Mouse (Mus musculus) forebrain, embryonic 12.5 days (tissue): ENCODE measurements around the gene Atg7. TPM values are rescaled to one million over a fixed set of nuclear protein-coding genes. Genes with fewer than 3 reads are reported as not detected.

Experiments
- ATAC-seq: fragments of 200-750 bp; cut with Nextera tagmentation; 2 replicates; pipeline ENCODE4 v1.8.0; 2017; ENCODE audit warnings: moderate TSS enrichment; ENCODE audit not compliant: low FRiP score
- H3K27ac ChIP-seq: fragments of 300-500 bp; sonication (generic); 2 replicates; pipeline ENCODE4 v1.5.1; 2016; ENCODE audit warnings: mild to moderate bottlenecking
- H3K27me3 ChIP-seq: fragments of 300-500 bp; sonication (generic); 2 replicates; pipeline ENCODE4 v1.6.1; 2016; ENCODE audit warnings: mild to moderate bottlenecking
- H3K36me3 ChIP-seq: fragments of 300-500 bp; sonication (generic); replicated peaks from 2 replicates; pipeline ENCODE4 v1.6.1; 2016; ENCODE audit warnings: mild to moderate bottlenecking
- H3K4me1 ChIP-seq: fragments of 300-500 bp; sonication (generic); 2 replicates; pipeline ENCODE4 v1.6.1; 2016
- H3K4me2 ChIP-seq: fragments of 300-500 bp; sonication (generic); 2 replicates; pipeline ENCODE4 v1.6.1; 2016; ENCODE audit warnings: mild to moderate bottlenecking, moderate library complexity
- H3K4me3 ChIP-seq: fragments of 300-500 bp; sonication (generic); replicated peaks from 2 replicates; pipeline ENCODE4 v1.5.1; 2016; ENCODE audit warnings: mild to moderate bottlenecking
- H3K9ac ChIP-seq: fragments of 300-500 bp; sonication (generic); 2 replicates; pipeline ENCODE4 v1.6.1; 2016; ENCODE audit warnings: mild to moderate bottlenecking
- H3K9me3 ChIP-seq: fragments of 300-500 bp; sonication (generic); 2 replicates; pipeline ENCODE4 v1.6.1; 2016
- WGBS: fragments of 180-500 bp; shearing (Covaris S2); methylation state at CpG from one replicate; pipeline ENCODE4 v1.1.7; 2016; 5-methylcytosine and 5-hydroxymethylcytosine counted together
- polyA plus RNA-seq: library from polyadenylated mRNA; unstranded; fragments of >200 nt; fragmentation: Nextera tagmentation; extraction: Ambion mirVana; gene quantifications from 2 replicates; pipeline ENCODE4 v1.2.1, GENCODE M21; 2016

Atg7 gene
- polyA plus RNA-seq, 1 experiment from 2014 or later = 19.9 TPM

DNA sequence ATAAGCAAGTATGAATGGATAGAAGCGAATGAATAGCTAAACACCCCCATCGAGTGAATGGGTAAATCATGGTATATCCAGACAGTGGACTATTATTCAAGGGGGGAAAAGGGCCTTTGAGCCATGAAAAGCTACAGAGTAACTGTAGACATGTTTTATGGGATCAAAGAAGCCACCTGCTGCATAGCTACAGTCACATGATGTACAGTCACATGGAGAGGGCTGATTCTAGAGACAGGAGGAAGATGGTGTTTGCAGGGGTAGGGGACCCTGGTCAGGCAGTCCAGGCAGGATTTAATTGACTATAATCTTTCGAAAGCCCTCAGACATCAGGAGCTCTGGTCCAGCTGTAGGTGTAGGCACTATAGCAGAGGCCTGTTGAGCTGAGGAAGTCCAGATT is 193.5 kb downstream of the Atg7 start:
- no peaks in the 10 kb centered on the region for H3K36me3 ChIP-seq
- WGBS = 79% methylated on average over 3 of the region's 3 CpGs
- H3K4me2 ChIP-seq = no peak overlapping the region
- H3K9ac ChIP-seq = no peak overlapping the region
- no peaks in the 10 kb centered on the region for H3K27me3 ChIP-seq
- no peaks in the 10 kb centered on the region for H3K9me3 ChIP-seq
- ATAC-seq = no peak
- peaks cover 30% of the 10 kb centered on the region for H3K4me1 ChIP-seq
- no peak overlapping the region; the same call in 1 of the 2 replicates for H3K27ac ChIP-seq
- no peak overlapping the region for H3K4me3 ChIP-seq

DNA sequence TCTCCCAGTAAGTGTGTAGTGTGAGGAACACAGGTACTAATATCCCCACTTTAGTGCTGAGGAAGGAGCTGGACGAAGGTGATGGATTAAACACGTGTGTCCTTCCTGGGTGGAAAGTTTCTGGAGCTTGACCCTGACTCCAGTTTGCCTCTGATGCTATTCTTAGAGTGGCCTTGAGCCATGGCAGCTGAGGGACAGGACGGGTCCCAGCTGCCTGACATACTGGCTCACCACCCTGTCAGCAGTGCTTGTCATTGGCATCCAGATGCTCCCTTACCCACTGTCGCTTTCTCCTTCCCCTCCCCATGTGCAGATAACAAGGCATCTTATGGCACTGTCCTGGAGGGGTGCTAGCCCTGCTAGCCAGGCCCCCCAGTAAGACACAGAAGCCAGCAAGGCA is 196.0 kb downstream of the Atg7 start:
- no peak for ATAC-seq
- 95% methylated on average over 4 of the region's 4 CpGs for WGBS
- Histone ChIP-seq H3K4me3 (no peak overlapping the region), H3K9ac (no peak overlapping the region), H3K27ac (no peak overlapping the region), H3K9me3 (no peaks in the 10 kb centered on the region), H3K4me2 (no peak overlapping the region), H3K27me3 (no peaks in the 10 kb centered on the region), H3K4me1 (peaks cover 25% of the 10 kb centered on the region), H3K36me3 (no peaks in the 10 kb centered on the region)

DNA sequence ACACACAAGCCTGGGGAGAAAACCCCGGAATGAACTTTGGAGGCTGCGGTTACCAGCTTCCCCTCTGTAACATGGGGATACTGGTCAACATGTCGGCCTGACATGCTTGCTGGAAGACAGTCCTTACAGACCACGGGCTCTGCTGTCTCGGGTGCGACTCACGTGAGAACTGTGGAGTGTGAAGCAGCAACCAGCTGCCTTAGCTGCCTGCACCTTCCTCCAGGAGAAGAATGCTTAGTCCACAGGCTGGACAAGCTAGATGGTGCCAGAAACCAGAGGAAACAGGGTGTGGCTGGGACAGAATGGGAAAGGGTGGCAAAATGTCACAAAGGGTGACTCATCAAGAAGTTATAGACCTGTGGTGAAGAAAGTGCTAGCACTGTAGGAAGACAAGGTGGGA is 197.1 kb downstream of the Atg7 start:
- Histone ChIP-seq H3K27me3 (no peaks in the 10 kb centered on the region), H3K27ac (no peak overlapping the region)
- WGBS = 96% methylated on average over 7 of the region's 7 CpGs

DNA sequence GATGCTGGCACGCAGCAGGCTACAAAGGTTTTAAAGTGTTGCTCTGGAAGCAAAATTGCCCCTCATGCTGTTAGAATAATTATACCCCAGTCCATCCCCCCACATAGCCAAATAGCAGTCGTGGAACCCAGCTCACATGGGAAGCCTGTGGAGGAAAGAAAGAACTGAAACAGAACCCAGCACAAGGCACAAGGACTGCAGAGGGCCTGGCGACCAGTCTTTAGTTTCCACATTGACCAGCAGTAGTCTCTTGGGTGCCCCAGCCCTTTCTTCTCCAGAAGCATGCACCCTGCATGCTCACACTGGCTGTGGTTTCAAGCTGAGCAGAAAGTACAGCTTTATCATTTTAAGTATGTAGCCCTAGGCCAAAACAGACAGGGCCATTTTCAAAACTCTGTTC is 199.2 kb downstream of the Atg7 start:
- ATAC-seq = no peak
- WGBS = 61% methylated on average over 3 of the region's 3 CpGs
- Histone ChIP-seq H3K4me1 (peaks cover 31% of the 10 kb centered on the region), H3K36me3 (no peaks in the 10 kb centered on the region), H3K9me3 (no peaks in the 10 kb centered on the region), H3K4me2 (no peak overlapping the region), H3K27ac (peak overlapping the region; percentile 8; the same call in 1 of the 2 replicates), H3K9ac (no peak overlapping the region), H3K4me3 (no peak overlapping the region), H3K27me3 (no peaks in the 10 kb centered on the region)

More for the DNA sequence above, 197.1 kb downstream of the Atg7 start:
- Histone ChIP-seq H3K9me3 (no peaks in the 10 kb centered on the region), H3K4me1 (peaks cover 25% of the 10 kb centered on the region), H3K9ac (no peak overlapping the region), H3K36me3 (no peaks in the 10 kb centered on the region), H3K4me3 (no peak overlapping the region), H3K4me2 (no peak overlapping the region)
- no peak for ATAC-seq

DNA sequence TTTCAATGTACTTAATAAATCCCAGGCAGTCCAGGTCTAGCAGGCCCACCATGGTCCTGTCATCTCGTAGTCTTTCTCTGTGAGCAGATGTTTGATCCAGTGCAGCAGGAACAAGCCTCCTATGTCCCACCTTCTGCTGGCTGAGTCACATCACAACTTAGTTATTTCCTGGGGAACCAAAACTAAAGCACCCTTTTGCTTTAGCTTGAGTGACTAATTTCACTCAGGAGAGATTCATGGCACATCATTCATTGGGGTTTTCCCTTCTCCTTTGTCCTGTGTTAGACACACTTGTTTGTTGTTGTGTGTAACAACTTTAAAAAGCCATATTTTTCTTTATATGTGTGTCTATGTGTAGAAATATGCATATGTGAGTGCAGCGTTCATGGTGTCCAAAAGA is 200.0 kb downstream of the Atg7 start:
- Histone ChIP-seq H3K4me2 (no peak overlapping the region), H3K4me3 (no peak overlapping the region), H3K4me1 (peaks cover 36% of the 10 kb centered on the region), H3K9ac (no peak overlapping the region), H3K27ac (no peak overlapping the region), H3K27me3 (no peaks in the 10 kb centered on the region), H3K9me3 (no peaks in the 10 kb centered on the region), H3K36me3 (no peaks in the 10 kb centered on the region)
- WGBS = 89% methylated on average over 2 of the region's 2 CpGs
- ATAC-seq = no peak

DNA sequence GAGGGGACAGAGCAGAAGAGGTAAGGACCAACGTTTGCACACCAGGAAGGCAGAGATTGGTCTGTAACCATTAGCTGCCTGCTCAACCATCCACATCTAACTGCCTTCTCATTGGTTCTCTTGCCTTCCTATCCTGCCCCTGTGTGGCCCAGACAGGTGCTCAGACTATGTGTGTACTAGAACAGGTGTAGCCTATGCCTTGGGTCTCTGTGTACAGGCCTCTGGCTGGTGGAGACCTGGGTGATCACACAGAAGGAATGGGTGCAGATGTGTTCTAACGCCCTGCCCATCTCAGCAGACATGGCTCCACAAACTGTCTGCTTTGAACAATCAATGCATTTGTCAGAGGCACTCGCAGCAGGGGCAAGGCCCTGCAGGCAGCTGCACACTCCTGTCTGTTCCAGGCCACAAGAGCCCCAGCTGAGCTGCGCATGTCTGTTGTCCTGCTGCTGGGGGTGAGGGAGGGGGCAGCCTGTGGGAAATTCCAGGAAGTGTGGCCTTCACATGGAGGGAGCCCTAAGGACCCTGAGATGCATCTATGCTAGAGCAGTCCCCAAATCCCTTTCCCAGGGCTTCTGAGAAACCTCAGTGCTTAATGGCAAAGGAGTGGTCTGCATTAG is 203.4 kb downstream of the Atg7 start:
- Histone ChIP-seq H3K9me3 (no peaks in the 10 kb centered on the region), H3K4me2 (no peak overlapping the region), H3K27ac (peak overlapping the region; percentile 65; the same call in 1 of the 2 replicates), H3K4me3 (no peak overlapping the region), H3K4me1 (peaks cover 42% of the 10 kb centered on the region), H3K27me3 (peaks cover 8% of the 10 kb centered on the region; the same call in 1 of the 2 replicates), H3K9ac (no peak overlapping the region), H3K36me3 (no peaks in the 10 kb centered on the region)
- ATAC-seq = peak; percentile 67
- WGBS = 24% methylated on average over 4 of the region's 4 CpGs

DNA sequence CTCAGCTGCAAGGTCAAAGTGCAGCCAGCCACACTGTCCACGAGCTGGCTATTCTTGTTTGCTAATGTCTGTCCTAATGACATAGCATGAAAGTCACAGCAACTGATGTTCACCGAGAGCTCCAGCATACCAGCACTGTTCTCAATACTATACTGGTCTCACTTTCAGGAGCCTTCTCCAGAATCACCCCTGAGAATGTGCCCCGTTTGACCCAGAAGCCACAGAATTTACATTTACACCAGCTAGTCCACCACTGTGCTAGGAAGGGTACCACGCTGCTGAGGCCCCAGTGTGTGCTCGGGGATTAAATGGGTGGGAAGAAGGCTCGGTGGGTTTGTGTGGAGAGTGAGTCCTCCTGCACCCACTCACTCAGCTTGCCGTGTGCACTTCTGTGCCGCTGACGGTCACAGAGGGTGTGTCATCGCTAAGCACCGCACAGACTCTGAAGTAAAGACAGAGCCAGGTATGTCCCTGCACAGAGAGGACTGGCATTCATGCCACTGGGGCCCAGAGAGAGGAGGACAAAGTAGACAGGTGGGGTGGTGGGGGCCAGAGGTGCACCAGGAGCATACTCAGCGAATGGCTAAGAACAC is 204.8 kb downstream of the Atg7 start:
- Histone ChIP-seq H3K36me3 (no peaks in the 10 kb centered on the region), H3K9me3 (no peaks in the 10 kb centered on the region), H3K4me1 (peaks cover 46% of the 10 kb centered on the region), H3K27me3 (peaks cover 8% of the 10 kb centered on the region; the same call in 1 of the 2 replicates), H3K9ac (no peak overlapping the region), H3K4me3 (no peak overlapping the region), H3K4me2 (no peak overlapping the region), H3K27ac (no peak overlapping the region)
- WGBS = 84% methylated on average over 12 of the region's 12 CpGs
- no peak for ATAC-seq

DNA sequence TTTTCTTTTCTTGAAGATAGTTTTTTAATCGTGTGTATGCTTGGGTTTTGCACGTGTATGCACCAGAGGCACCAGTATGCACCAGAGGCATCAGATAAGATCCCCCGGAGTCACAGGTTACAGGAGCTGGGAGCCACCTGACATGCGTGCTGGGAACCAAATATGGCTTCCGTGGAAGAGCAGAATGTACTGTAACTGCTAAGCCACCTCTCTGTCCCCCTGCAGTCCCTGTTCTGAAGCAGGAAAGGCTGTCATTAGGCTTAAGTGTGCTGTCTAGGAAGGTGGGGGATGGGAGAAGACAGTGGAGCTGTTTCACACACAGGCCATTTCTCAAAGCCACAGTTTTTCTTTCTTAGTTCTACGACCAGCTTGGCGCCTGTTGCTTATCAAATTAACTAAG is 205.9 kb downstream of the Atg7 start:
- WGBS = 72% methylated on average over 7 of the region's 7 CpGs
- Histone ChIP-seq H3K9ac (no peak overlapping the region), H3K4me1 (peaks cover 57% of the 10 kb centered on the region)

DNA sequence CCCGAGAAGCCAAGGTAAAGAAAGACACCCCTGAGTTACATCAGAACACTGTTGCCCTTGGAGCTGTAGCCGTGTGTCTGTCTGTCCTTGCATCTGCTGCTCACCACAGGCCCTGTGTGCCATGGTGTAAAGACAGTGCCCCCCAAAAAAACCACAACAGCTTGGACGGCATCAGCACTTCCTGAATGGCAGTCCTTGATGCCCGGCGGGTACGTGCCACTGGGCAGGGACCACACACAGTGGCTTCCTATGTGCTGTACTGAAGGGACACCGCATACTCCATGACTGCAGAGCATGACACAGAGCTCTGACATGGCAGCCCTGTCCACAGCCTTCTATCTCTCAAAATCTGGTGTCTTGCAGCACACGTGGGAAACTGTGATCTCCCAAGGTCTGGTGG is 206.9 kb downstream of the Atg7 start:
- no peaks in the 10 kb centered on the region for H3K9me3 ChIP-seq
- ATAC-seq = no peak
- peaks cover 67% of the 10 kb centered on the region for H3K4me1 ChIP-seq
- H3K9ac ChIP-seq = no peak overlapping the region
- H3K4me2 ChIP-seq = no peak overlapping the region
- no peaks in the 10 kb centered on the region for H3K36me3 ChIP-seq
- H3K4me3 ChIP-seq = no peak overlapping the region
- H3K27me3 ChIP-seq = peaks cover 14% of the 10 kb centered on the region; the same call in 1 of the 2 replicates
- 88% methylated on average over 8 of the region's 8 CpGs for WGBS
- H3K27ac ChIP-seq = no peak overlapping the region

More for the DNA sequence above, 205.9 kb downstream of the Atg7 start:
- no peaks in the 10 kb centered on the region for H3K36me3 ChIP-seq
- ATAC-seq = no peak
- no peak overlapping the region for H3K4me3 ChIP-seq
- no peak overlapping the region for H3K4me2 ChIP-seq
- no peaks in the 10 kb centered on the region for H3K9me3 ChIP-seq
- no peak overlapping the region for H3K27ac ChIP-seq
- H3K27me3 ChIP-seq = peaks cover 11% of the 10 kb centered on the region; the same call in 1 of the 2 replicates

DNA sequence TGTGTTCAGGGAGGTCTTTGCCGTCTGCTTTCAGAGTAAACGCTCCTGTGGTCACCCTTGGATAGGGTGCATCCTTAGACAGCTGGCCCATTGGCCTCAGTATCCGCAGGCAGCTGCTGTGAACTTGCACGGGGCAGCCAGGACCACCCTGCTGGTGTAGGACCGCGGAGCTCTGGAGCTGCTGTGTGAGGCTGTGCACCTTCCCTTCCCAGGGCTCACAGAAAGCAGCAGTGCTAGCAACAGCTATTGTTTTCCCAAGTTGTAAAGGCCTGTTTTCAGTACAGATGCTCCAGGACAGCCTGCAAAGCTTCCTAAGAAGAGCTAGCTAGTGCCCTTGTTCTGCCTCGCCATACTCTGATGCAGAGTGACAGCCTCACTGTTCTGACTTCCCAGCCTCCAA is 208.8 kb downstream of the Atg7 start:
- no peaks in the 10 kb centered on the region for H3K9me3 ChIP-seq
- H3K36me3 ChIP-seq = no peaks in the 10 kb centered on the region; the same call in 1 of the 2 replicates
- no peak overlapping the region for H3K4me3 ChIP-seq
- H3K4me1 ChIP-seq = peaks cover 64% of the 10 kb centered on the region
- H3K27me3 ChIP-seq = peaks cover 14% of the 10 kb centered on the region; the same call in 1 of the 2 replicates
- 0 out of 2 replicates have a peak overlapping the region, but pooled peaks have one; percentile 29 for H3K9ac ChIP-seq
- no peak for ATAC-seq
- 35% methylated on average over 7 of the region's 7 CpGs for WGBS
- H3K27ac ChIP-seq = peak overlapping the region; percentile 32; the same call in 1 of the 2 replicates
- H3K4me2 ChIP-seq = no peak overlapping the region

DNA sequence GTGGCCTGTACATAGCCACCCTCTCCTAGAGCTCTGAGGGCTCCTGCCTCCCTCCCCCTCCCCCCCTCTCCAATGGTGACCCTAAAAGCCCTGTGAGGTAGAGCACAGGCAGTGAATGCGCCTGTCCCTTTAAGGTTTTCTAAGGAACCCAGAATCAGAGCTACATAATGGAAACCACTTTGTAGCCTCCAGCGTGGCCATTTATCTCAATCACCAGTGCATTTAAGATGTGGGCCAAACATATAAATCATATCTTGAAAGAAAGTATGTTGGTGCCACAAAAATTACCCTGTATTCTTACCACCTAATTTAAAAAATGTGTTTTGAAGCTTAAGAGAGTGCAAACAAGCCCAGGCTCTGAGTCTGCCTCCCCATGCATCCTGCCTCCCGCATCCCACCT is 209.8 kb downstream of the Atg7 start:
- H3K27ac ChIP-seq = no peak overlapping the region
- H3K36me3 ChIP-seq = no peaks in the 10 kb centered on the region; the same call in 1 of the 2 replicates
- no peak overlapping the region for H3K4me2 ChIP-seq
- H3K4me1 ChIP-seq = peaks cover 62% of the 10 kb centered on the region
- H3K27me3 ChIP-seq = peaks cover 14% of the 10 kb centered on the region; the same call in 1 of the 2 replicates
- ATAC-seq = 0 out of 2 replicates have a peak, but pooled peaks have one; percentile 28
- H3K4me3 ChIP-seq = no peak overlapping the region
- H3K9me3 ChIP-seq = no peaks in the 10 kb centered on the region
- H3K9ac ChIP-seq = no peak overlapping the region
- 18% methylated on average over 3 of the region's 3 CpGs for WGBS

DNA sequence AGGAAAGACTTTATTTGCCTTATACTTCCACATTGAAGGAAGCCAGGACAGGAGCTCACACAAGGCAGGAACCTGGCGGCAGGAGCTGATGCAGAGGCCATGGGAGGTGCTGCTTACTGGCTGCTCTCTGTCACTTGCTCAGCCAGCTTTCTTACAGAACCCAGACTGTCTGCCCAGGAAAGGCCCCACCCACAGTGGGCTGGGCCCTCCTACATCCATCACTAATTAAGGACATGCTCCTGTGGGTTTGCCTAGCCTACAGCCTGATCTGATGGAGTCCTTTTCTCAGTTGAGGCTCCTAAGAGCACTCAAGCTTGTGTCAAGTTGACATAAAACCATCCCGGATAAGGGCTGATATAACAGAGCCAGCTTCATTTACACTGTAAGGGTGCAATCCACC is 211.5 kb downstream of the Atg7 start:
- H3K27me3 ChIP-seq = peaks cover 14% of the 10 kb centered on the region; the same call in 1 of the 2 replicates
- peaks cover 57% of the 10 kb centered on the region for H3K4me1 ChIP-seq
- whole genome bisulfite sequencing = 45% methylated on average over 2 of the region's 2 CpGs
- no peak overlapping the region for H3K9ac ChIP-seq
- no peak overlapping the region for H3K27ac ChIP-seq
- no peak overlapping the region for H3K4me2 ChIP-seq
- H3K36me3 ChIP-seq = peaks cover 10% of the 10 kb centered on the region
- no peaks in the 10 kb centered on the region for H3K9me3 ChIP-seq
- ATAC-seq = no peak
- H3K4me3 ChIP-seq = no peak overlapping the region

DNA sequence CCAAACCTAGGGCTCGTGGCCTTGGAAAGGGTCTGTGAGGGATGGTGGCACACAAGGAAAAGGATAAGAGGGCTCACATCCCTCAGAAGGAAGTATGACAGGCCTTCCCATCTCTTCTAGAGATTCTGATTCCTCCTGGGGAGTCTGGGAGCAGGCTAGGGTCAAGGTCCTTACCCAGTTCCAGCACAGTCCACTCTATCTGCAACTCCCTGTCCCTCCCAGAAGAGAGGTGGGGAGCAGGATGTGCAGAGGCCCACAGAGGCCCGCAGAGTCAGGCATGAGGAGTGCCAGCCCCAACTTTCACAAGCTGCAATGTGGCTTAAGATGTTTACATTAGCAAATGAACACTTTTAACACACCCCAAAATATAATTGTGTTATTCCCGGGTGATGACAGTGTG is 212.7 kb downstream of the Atg7 start:
- 82% methylated on average over 3 of the region's 3 CpGs for WGBS
- H3K4me2 ChIP-seq = no peak overlapping the region
- ATAC-seq = no peak
- no peak overlapping the region for H3K9ac ChIP-seq
- peaks cover 8% of the 10 kb centered on the region; the same call in 1 of the 2 replicates for H3K27me3 ChIP-seq
- H3K27ac ChIP-seq = no peak overlapping the region
- H3K4me3 ChIP-seq = no peak overlapping the region
- no peaks in the 10 kb centered on the region for H3K9me3 ChIP-seq
- peaks cover 55% of the 10 kb centered on the region for H3K4me1 ChIP-seq
- peaks cover 21% of the 10 kb centered on the region for H3K36me3 ChIP-seq
